Mouse (Mus musculus) heart, embryonic 15.5 days (tissue): ENCODE data around the gene Nyap1. TPM values are rescaled to one million over a fixed set of nuclear protein-coding genes. Genes with fewer than 3 reads are reported as not detected.
"Not testable (repeated sequence)": the region's sequence is repeated elsewhere in the genome, so short reads cannot be mapped to it uniquely, and the experiment has no call there.

Experiments
- ATAC-seq: fragments of 200-750 bp; cut with Nextera tagmentation; replicated peaks from 2 replicates; pipeline ENCODE4 v1.8.0; 2017; ENCODE audit warnings: low read depth, moderate TSS enrichment; ENCODE audit not compliant: insufficient number of reproducible peaks, insufficient read depth, low FRiP score
- H3K27ac ChIP-seq: fragments of 300-500 bp; sonication (generic); 2 replicates; pipeline ENCODE4 v1.5.1; 2015; ENCODE audit warnings: mild to moderate bottlenecking, inconsistent platforms
- H3K27me3 ChIP-seq: fragments of 300-500 bp; sonication (generic); 2 replicates; pipeline ENCODE4 v1.6.1; 2015; ENCODE audit warnings: inconsistent platforms
- H3K36me3 ChIP-seq: fragments of 300-500 bp; sonication (generic); 2 replicates; pipeline ENCODE4 v1.6.1; 2015; ENCODE audit warnings: mild to moderate bottlenecking, inconsistent platforms
- H3K4me1 ChIP-seq: fragments of 300-500 bp; sonication (generic); replicated peaks from 2 replicates; pipeline ENCODE4 v1.6.1; 2015; ENCODE audit warnings: inconsistent platforms
- H3K4me2 ChIP-seq: fragments of 300-500 bp; sonication (generic); 2 replicates; pipeline ENCODE4 v1.6.1; 2015; ENCODE audit warnings: inconsistent platforms, mild to moderate bottlenecking, moderate library complexity
- H3K4me3 ChIP-seq: fragments of 300-500 bp; sonication (generic); 2 replicates; pipeline ENCODE4 v1.5.1; 2015; ENCODE audit warnings: mild to moderate bottlenecking, inconsistent platforms
- H3K9ac ChIP-seq: fragments of 300-500 bp; sonication (generic); 2 replicates; pipeline ENCODE4 v1.6.1; 2015; ENCODE audit warnings: mild to moderate bottlenecking, inconsistent platforms
- H3K9me3 ChIP-seq: fragments of 300-500 bp; sonication (generic); replicated peaks from 2 replicates; pipeline ENCODE4 v1.6.1; 2016; ENCODE audit warnings: inconsistent platforms
- WGBS: fragments of 180-500 bp; shearing (Covaris S2); methylation state at CpG from one replicate; pipeline ENCODE4 v1.1.7; 2015; ENCODE audit warnings: mixed read lengths; 5-methylcytosine and 5-hydroxymethylcytosine counted together
- polyA plus RNA-seq: library from polyadenylated mRNA; unstranded; fragments of >200 nt; fragmentation: Nextera tagmentation; extraction: Ambion mirVana; gene quantifications from 2 replicates; pipeline ENCODE4 v1.2.1, GENCODE M21; 2015

Nyap1 gene
- polyA plus RNA-seq, 1 experiment from 2014 or later, result 1.2 TPM

DNA sequence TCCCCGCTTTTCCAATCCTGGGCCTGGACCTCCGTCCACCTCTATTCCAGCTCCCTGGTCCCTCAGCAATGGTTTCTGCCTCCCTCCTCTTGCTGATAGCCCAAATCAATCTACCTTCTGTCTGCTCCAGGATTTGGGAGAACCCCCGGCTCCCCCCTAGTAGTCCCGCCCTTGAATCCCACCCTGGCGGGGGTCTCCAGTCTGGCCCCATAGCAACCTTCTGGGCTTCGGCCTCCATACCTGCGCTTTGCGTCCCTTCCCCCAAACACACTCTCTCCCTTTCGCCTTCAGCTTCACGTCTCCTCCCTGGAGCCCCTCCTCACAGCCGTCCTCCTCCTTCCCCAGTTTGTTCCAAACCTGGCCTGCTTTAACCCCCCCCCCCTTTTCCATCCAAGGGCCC is 901 bp downstream of the Nyap1 start:
- H3K36me3 ChIP-seq, result 0 out of 2 replicates have a peak, but pooled peaks cover 8% of the 10 kb centered on the region
- H3K27ac ChIP-seq, result peak overlapping the region; percentile 75; the same call in 1 of the 2 replicates
- no peaks in the 10 kb centered on the region for H3K27me3 ChIP-seq
- H3K4me3 ChIP-seq, result peak overlapping the region; percentile 67
- H3K4me1 ChIP-seq, result peaks cover 19% of the 10 kb centered on the region
- H3K9ac ChIP-seq, result peak overlapping the region; percentile 77
- WGBS, result 23% methylated on average over 11 of the region's 11 CpGs
- ATAC-seq, result no peak
- H3K4me2 ChIP-seq, result peak overlapping the region; percentile 90
- H3K9me3 ChIP-seq, result no peaks in the 10 kb centered on the region

DNA sequence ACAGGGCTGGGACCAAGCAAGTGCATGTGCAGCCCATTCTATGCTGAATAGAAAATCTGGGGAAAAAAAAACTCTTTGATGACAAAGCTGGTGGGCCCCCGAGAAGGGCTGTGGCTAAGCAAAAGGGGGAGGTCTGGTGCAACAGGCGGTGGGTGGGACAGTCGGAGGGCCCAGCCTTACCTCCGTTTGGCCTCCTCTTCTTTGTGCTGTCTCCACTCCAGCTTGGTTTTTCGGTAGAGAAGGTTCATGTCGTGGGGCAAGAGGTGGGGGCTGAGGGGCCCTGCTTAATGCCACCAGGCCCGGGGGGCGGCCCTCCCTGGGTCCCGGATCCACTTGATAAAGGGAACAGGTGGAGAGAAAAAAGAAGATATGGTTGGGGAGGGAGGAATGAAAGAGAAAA is 1.9 kb downstream of the Nyap1 start:
- WGBS, result 69% methylated on average over 9 of the region's 9 CpGs
- H3K9me3 ChIP-seq, result no peaks in the 10 kb centered on the region
- no peak overlapping the region for H3K9ac ChIP-seq
- no peak overlapping the region; the same call in 1 of the 2 replicates for H3K4me3 ChIP-seq
- no peak for ATAC-seq
- H3K4me2 ChIP-seq, result no peak overlapping the region; the same call in 1 of the 2 replicates
- 0 out of 2 replicates have a peak, but pooled peaks cover 8% of the 10 kb centered on the region for H3K36me3 ChIP-seq
- H3K27me3 ChIP-seq, result no peaks in the 10 kb centered on the region
- no peak overlapping the region for H3K27ac ChIP-seq
- H3K4me1 ChIP-seq, result peaks cover 15% of the 10 kb centered on the region

DNA sequence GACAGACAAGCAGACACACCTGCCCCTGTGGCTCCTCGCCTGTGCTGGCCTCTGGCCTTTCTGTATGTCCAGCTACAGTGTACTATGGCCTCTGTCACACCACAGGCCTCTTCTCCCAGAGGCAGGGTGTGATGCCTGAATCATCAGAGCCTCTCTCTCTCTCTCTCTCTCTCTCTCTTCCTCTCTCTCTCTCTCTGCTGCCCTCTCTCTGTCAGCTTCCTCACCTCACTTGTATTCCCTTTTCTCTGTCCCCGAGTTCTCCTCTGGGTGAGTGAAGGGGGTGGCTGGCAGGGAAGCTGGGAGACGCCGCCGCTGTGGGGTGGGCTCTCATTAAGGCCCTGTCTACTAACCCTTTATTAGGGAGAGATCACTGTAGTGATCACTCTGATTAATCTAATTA is 2.9 kb downstream of the Nyap1 start:
- H3K27ac ChIP-seq, result no peak overlapping the region
- H3K36me3 ChIP-seq, result 0 out of 2 replicates have a peak, but pooled peaks cover 8% of the 10 kb centered on the region
- no peaks in the 10 kb centered on the region for H3K9me3 ChIP-seq
- no peak for ATAC-seq
- no peak overlapping the region for H3K4me2 ChIP-seq
- H3K27me3 ChIP-seq, result no peaks in the 10 kb centered on the region
- no peak overlapping the region for H3K9ac ChIP-seq
- 57% methylated on average over 5 of the region's 5 CpGs for WGBS
- peaks cover 15% of the 10 kb centered on the region for H3K4me1 ChIP-seq
- H3K4me3 ChIP-seq, result no peak overlapping the region

DNA sequence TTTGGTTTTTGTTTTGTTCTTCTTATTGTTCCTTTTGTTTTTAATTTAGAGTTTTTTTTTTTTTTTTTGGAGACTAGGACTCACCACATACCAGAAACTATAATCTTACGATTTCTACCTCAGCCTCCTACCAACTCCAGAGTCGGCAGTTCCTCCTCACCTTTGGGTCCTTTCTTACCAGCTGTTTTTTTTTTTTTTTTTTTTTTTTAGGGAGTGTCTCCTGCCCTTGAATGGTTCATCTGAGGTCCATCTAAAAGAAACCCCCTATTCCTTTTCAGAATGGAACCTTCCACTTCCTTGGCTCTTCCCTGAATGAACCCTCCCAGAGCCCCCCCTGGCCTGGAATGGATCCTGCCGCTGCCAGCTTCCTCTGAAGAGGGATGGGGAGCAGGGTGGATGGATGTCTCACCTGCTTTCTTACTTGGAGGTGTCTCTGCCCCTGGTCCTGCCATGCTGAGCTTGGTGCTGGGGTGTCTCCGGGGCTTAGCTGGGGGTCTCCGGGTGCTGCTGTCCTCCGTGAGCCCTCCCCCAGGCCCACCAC is 3.9 kb downstream of the Nyap1 start:
- 0 out of 2 replicates have a peak, but pooled peaks cover 8% of the 10 kb centered on the region for H3K36me3 ChIP-seq
- no peak overlapping the region for H3K27ac ChIP-seq
- no peak overlapping the region for H3K4me2 ChIP-seq
- no peak overlapping the region for H3K4me3 ChIP-seq
- no peaks in the 10 kb centered on the region for H3K9me3 ChIP-seq
- WGBS, result 72% methylated on average over 6 of the region's 6 CpGs
- H3K27me3 ChIP-seq, result no peaks in the 10 kb centered on the region
- ATAC-seq, result no peak
- peaks cover 15% of the 10 kb centered on the region for H3K4me1 ChIP-seq
- H3K9ac ChIP-seq, result no peak overlapping the region

DNA sequence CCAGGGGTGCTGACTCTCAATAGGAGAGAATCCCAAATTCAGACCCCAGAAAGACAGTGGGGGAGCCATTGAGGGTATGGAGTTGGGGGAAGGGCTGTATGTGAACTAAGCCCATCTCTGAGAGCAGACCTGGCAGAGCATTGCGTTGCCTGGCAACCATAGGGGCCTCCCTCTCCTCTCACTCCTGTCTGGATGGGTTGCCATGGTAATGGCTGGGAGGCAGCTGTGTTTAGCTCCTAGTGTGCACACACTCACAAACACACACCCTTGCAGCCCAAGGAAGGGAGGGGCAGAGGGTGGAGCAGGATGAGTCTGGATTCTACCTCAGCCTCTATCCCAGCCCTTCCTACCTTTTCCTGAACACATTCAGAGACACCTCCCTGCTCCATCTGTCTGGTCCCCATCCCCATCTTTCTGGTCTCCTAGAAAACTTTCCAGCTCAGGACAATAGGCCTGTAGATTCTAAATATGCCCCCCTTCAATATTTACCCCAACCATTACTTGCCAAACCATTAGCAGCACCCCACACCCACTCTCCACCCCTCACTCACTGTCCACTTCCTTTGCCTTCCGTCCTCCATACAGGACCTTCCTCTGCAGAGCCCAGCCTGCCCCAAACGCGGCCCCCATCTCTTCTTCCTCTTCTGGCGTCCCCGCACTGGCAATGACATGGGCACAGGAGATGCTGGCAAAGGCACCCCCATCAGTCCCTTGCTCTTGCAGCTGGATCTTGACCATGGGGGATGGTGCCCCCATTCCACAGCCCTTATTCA is 6.9 kb downstream of the Nyap1 start:
- Histone ChIP-seq H3K4me2 (no peak overlapping the region), H3K9me3 (no peaks in the 10 kb centered on the region), H3K4me3 (no peak overlapping the region), H3K27ac (no peak overlapping the region), H3K4me1 (no peaks in the 10 kb centered on the region; the same call in 1 of the 2 replicates), H3K36me3 (0 out of 2 replicates have a peak, but pooled peaks cover 8% of the 10 kb centered on the region), H3K27me3 (0 out of 2 replicates have a peak, but pooled peaks cover 5% of the 10 kb centered on the region), H3K9ac (no peak overlapping the region)
- 73% methylated on average over 6 of the region's 6 CpGs for WGBS
- ATAC-seq, result no peak; the same call in 1 of the 2 replicates

DNA sequence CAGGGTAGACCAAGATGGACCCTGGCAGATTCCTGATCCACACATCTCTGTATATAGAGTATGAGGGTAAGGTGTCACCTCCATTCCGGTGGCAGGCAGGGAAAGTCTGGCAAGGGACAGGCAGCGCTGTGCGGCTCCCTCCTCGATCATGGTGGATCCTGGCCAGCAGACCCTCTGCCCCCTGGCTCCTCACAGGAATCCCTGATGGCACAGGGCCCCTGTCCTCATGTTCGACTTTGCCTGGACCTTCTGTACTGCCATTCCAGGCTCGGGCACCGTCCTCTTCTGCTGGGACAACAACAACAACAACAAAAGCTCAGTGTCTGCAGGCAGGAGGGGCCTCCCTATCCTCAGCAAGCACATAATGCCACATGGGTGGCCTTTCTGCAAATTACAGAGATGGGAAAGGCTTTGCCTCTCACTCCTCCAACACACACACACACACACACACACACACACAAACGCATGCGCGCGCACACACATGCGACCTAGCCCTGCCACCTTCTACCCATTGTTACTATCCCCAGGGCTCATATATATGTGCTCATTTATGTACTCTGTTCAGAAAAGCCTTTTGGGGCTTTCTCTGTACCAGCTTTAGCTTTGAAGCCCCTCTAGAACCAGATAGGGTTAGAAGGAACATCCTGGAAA is 7.6 kb downstream of the Nyap1 start:
- no peak overlapping the region for H3K9ac ChIP-seq

DNA sequence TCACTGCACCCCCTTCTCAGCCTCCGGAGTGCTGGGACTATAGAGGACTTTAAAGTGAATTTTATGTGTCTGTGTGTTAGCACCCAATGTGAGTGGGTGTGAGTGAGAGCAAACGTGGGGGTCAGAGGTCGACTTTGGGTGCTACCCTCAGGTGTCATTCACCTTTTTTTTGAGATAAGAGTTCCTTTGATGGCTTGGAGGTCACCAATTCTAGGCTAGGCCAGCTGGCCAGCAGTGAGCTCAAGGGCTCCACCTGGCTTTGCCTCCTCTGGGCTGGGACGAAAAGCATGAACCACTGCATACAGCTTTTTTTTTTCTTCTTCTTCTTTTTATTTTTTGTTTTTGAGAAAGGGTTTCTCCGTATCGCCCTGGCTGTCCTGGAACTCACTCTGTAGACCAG is 14.6 kb downstream of the Nyap1 start:
- 71% methylated on average over 6 of the region's 6 CpGs for WGBS
- no peak overlapping the region for H3K9ac ChIP-seq
- H3K4me1 ChIP-seq, result no peaks in the 10 kb centered on the region
- H3K27me3 ChIP-seq, result 0 out of 2 replicates have a peak, but pooled peaks cover 4% of the 10 kb centered on the region
- H3K36me3 ChIP-seq, result no peaks in the 10 kb centered on the region
- no peak for ATAC-seq
- no peak overlapping the region for H3K4me2 ChIP-seq
- no peaks in the 10 kb centered on the region for H3K9me3 ChIP-seq
- no peak overlapping the region for H3K27ac ChIP-seq
- no peak overlapping the region for H3K4me3 ChIP-seq

More for the DNA sequence above, 7.6 kb downstream of the Nyap1 start:
- H3K4me2 ChIP-seq, result no peak overlapping the region
- no peaks in the 10 kb centered on the region for H3K9me3 ChIP-seq
- H3K4me3 ChIP-seq, result no peak overlapping the region
- no peak for ATAC-seq
- 0 out of 2 replicates have a peak, but pooled peaks cover 8% of the 10 kb centered on the region for H3K36me3 ChIP-seq
- H3K27me3 ChIP-seq, result 0 out of 2 replicates have a peak, but pooled peaks cover 5% of the 10 kb centered on the region
- 88% methylated on average over 12 of the region's 12 CpGs for WGBS
- H3K27ac ChIP-seq, result no peak overlapping the region
- H3K4me1 ChIP-seq, result no peaks in the 10 kb centered on the region

DNA sequence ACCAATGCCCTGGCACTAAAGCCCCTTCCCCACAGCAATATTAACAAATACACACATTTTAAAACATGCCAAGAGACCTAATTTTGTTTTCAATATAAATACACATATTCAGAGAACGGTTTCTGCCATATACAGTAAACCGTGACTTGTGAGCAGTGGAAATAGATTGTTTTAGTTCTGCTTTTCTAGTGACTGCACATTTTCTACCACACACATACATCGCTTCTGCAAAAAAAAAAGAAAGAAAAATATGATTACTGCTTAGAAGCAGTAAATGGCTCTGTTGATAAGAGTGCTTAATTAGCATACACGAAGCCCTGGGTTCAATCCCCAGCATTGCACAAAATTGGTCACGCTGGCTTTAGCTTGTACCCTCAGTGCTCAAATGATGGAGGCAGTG is 17.6 kb downstream of the Nyap1 start:
- 80% methylated on average over 5 of the region's 5 CpGs for WGBS
- Histone ChIP-seq H3K4me3 (no peak overlapping the region), H3K9ac (no peak overlapping the region), H3K9me3 (no peaks in the 10 kb centered on the region), H3K36me3 (no peaks in the 10 kb centered on the region), H3K27me3 (no peaks in the 10 kb centered on the region), H3K4me2 (no peak overlapping the region), H3K4me1 (peaks cover 11% of the 10 kb centered on the region), H3K27ac (no peak overlapping the region)
- no peak for ATAC-seq

DNA sequence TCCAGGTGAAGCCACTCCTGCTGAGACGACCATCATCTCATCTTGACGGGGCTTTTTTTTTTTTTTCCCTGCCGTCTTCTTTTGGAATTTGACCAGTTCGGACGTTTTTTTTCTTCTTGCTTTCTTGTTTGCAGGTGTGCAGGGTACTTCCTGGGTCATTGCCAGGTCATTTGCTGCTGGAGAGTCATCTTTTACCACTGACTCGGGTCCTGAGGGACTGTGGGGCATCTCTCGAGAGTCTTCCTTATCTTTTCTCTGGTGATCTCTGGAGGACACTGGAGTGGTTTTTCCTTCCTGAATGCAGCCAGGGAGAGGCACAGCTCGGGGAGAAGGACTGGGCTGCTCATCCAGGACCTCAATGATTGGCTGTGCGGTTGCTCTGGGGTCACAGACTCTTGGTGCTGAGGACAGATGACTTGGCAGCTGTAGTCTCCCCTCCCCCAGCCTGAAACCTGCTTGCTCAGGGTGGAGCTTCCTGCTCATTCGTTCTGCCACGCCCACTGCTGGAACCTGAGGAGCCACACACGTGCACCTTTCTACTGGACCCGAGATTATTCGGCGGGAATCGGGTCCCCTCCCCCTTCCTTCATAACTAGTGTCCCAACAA is 20.7 kb downstream of the Nyap1 start:
- WGBS, result 15% methylated on average over 11 of the region's 16 CpGs
- ATAC-seq, H3K9me3 ChIP-seq, H3K9ac ChIP-seq, H3K27me3 ChIP-seq, H3K27ac ChIP-seq, H3K36me3 ChIP-seq: not testable (repeated sequence)
- peak overlapping the region; percentile 53 for H3K4me2 ChIP-seq
- H3K4me3 ChIP-seq, result peak overlapping the region; percentile 21; the same call in 1 of the 2 replicates
- H3K4me1 ChIP-seq, result peaks cover 14% of the 10 kb centered on the region

DNA sequence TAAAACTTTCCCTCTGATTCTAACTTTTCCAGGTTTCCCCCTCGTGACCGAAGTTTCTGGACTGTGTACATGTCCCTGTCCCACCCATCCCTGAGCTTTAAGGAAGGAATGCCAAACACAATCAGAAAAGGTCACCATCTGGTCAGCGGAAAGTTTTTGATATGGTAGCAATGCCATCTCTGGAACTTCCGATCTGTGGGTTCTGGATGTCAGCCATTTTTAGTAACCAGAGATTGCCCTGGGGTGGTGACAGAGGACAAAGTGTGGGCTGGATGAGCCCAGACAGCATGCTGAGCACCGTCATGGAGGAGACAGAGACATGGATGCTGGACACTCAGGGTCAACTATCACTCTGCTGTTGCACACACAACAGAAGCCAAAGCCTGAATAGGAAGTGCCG is 22.3 kb downstream of the Nyap1 start:
- Histone ChIP-seq H3K4me2 (no peak overlapping the region; the same call in 1 of the 2 replicates), H3K9ac (no peak overlapping the region), H3K36me3 (no peaks in the 10 kb centered on the region), H3K27me3 (no peaks in the 10 kb centered on the region), H3K4me3 (no peak overlapping the region), H3K9me3 (no peaks in the 10 kb centered on the region), H3K4me1 (peaks cover 16% of the 10 kb centered on the region), H3K27ac (peak overlapping the region; percentile 32)
- 33% methylated on average over 6 of the region's 6 CpGs for WGBS
- ATAC-seq, result peak; percentile 63; the same call in 1 of the 2 replicates
